Mouse (Mus musculus) liver, embryonic 16.5 days (tissue): ENCODE measurements around the gene Plekho2. TPM values are rescaled to one million over a fixed set of nuclear protein-coding genes. Genes with fewer than 3 reads are reported as not detected.

Experiments
- ATAC-seq: fragments of 200-750 bp; cut with Nextera tagmentation; 2 replicates; pipeline ENCODE4 v1.8.0; 2017; ENCODE audit warnings: low read depth, mild to moderate bottlenecking, moderate number of reproducible peaks, moderate library complexity
- H3K27ac ChIP-seq: fragments of 300-500 bp; sonication (generic); 2 replicates; pipeline ENCODE4 v1.5.1; 2014; ENCODE audit warnings: mild to moderate bottlenecking, low read length
- H3K27me3 ChIP-seq: fragments of 300-500 bp; sonication (generic); 2 replicates; pipeline ENCODE4 v1.6.1; 2014; ENCODE audit warnings: low read depth, low read length, mixed read lengths; ENCODE audit not compliant: control insufficient read depth, insufficient read depth
- H3K36me3 ChIP-seq: fragments of 300-500 bp; sonication (generic); 2 replicates; pipeline ENCODE4 v1.6.1; 2014; ENCODE audit warnings: mild to moderate bottlenecking; ENCODE audit not compliant: control insufficient read depth, insufficient read depth
- H3K4me1 ChIP-seq: fragments of 300-500 bp; sonication (generic); 2 replicates; pipeline ENCODE4 v1.6.1; 2014; ENCODE audit warnings: low read depth, low read length, mixed read lengths; ENCODE audit not compliant: control insufficient read depth
- H3K4me2 ChIP-seq: fragments of 300-500 bp; sonication (generic); 2 replicates; pipeline ENCODE4 v1.6.1; 2014; ENCODE audit warnings: low read depth, low read length, mixed read lengths
- H3K4me3 ChIP-seq: fragments of 300-500 bp; sonication (generic); 2 replicates; pipeline ENCODE4 v1.5.1; 2014; ENCODE audit warnings: low read depth, mild to moderate bottlenecking, low read length
- H3K9ac ChIP-seq: fragments of 300-500 bp; sonication (generic); 2 replicates; pipeline ENCODE4 v1.6.1; 2014; ENCODE audit warnings: low read depth, low read length
- H3K9me3 ChIP-seq: fragments of 300-500 bp; sonication (generic); replicated peaks from 2 replicates; pipeline ENCODE4 v1.6.1; 2016; ENCODE audit warnings: low read length; ENCODE audit not compliant: control insufficient read depth
- WGBS: fragments of 180-500 bp; shearing (Covaris S2); extraction: QIAGEN DNeasy Blood & Tissue Kit; methylation state at CpG from one replicate; pipeline ENCODE4 v1.1.7; 2014; ENCODE audit not compliant: insufficient replicate concordance; 5-methylcytosine and 5-hydroxymethylcytosine counted together
- polyA plus RNA-seq: library from polyadenylated mRNA; unstranded; fragments of >200 nt; fragmentation: Nextera tagmentation; extraction: Ambion mirVana; gene quantifications from 2 replicates; pipeline ENCODE4 v1.2.1, GENCODE M21; 2015

The Plekho2 gene
- polyA plus RNA-seq, 1 experiment from 2014 or later = 24.5 TPM

DNA sequence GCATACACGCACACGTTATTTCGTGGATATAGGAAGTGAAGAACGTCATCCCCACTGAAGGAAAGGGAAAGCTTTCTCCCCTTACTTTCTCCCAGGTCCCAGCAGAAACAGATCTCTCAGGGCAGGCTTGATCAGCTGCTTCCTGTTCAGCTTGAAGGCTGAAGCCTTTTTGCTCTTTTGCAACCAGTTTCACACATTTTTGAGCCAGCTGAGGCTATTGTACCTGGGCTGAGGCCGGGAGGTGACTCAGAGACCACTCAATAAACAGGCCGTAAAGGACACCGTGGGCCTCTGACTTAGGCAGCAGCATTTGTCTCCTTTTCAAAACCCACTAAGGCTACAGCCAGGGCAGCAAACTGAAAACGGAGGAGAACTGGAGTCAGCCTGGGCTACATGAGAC, 46.9 kb downstream of the Plekho2 start:
- Histone ChIP-seq H3K27ac (peak overlapping the region; percentile 39), H3K9ac (no peak overlapping the region)

DNA sequence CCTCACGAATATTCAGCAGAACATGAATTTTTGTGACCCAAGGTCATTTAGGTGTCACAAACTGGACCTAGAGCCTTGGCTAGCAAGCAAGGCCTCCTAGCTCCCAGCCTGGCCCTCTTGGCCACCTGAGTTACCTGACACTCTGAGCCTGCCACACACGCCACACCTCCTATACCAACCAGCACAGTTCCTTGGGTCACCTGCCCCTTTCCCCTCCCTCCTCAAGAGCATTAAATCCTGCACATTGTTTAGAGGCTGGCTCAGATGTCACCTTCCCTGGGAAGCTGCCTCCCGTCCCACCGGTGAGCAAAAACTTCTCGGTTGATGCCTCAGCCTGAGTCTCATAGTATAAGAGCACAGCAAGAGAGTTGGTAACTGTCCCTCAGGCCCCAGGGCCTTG, 48.6 kb downstream of the Plekho2 start:
- WGBS = 89% methylated on average over 5 of the region's 5 CpGs
- Histone ChIP-seq H3K4me3 (no peak overlapping the region), H3K27ac (no peak overlapping the region), H3K36me3 (no peaks in the 10 kb centered on the region), H3K4me1 (peaks cover 35% of the 10 kb centered on the region), H3K9ac (no peak overlapping the region), H3K27me3 (no peaks in the 10 kb centered on the region), H3K9me3 (no peaks in the 10 kb centered on the region), H3K4me2 (no peak overlapping the region)
- no peak for ATAC-seq

More for the DNA sequence above, 46.9 kb downstream of the Plekho2 start:
- no peak for ATAC-seq
- peaks cover 36% of the 10 kb centered on the region for H3K4me1 ChIP-seq
- no peaks in the 10 kb centered on the region for H3K27me3 ChIP-seq
- no peak overlapping the region for H3K4me2 ChIP-seq
- 44% methylated on average over 8 of the region's 8 CpGs for WGBS
- H3K9me3 ChIP-seq = no peaks in the 10 kb centered on the region
- H3K36me3 ChIP-seq = no peaks in the 10 kb centered on the region
- no peak overlapping the region for H3K4me3 ChIP-seq

DNA sequence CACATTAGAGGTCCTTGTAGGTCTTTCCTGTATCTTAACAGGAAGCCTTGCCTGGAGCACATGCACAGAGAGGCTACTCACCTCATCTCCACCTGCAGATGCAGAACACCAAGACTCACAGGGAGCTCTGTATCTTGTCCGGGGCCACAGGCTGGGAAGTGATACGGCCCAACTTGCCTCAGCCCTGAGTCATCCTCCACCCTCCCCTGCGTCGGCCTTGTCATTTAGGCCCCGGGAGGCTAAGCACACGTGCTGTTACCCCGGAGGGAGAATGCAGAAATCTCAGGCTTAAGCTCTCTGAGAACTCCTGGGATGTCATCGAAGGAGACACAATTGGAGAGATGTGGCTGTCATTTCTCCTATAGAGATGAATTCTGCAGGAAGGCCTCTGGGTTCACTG, 50.2 kb downstream of the Plekho2 start:
- Histone ChIP-seq H3K4me3 (no peak overlapping the region), H3K9ac (peak overlapping the region; percentile 27; the same call in 1 of the 2 replicates), H3K9me3 (no peaks in the 10 kb centered on the region), H3K27me3 (no peaks in the 10 kb centered on the region), H3K4me2 (peak overlapping the region; percentile 34), H3K27ac (peak overlapping the region; percentile 84), H3K4me1 (peaks cover 27% of the 10 kb centered on the region), H3K36me3 (no peaks in the 10 kb centered on the region)
- 36% methylated on average over 8 of the region's 8 CpGs for WGBS
- peak; percentile 87 for ATAC-seq

DNA sequence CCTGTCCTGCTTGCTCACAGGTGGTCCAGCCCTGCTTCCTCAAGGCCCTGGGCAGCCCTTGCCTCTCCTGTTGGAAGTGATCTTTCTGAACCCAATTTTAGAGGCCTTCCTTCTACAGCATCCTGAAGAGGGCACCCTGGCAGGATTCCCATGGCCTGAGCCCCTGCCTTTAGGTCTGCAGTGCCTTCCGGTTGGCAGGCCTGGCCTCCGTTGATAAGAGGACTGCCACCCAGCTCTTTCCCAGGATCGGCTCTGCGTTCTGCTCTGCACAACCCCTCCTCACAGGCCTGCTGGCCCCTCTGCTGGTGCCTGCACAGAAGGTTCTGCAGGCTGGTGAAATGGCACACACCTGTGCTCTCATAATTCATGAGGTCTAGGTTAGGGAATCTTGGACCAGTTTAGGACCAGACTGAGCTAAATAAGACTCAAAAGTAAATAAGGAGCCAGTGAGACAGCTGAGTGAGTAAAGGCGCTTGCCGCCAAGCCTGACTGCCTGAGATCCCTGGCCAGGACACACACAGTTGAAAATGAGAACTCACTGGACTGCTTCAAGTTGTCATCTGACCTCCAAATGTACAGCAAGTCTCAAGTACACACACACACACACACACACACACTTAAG, 51.3 kb downstream of the Plekho2 start:
- H3K9ac ChIP-seq = peak overlapping the region; percentile 25
- ATAC-seq = peak; percentile 89

DNA sequence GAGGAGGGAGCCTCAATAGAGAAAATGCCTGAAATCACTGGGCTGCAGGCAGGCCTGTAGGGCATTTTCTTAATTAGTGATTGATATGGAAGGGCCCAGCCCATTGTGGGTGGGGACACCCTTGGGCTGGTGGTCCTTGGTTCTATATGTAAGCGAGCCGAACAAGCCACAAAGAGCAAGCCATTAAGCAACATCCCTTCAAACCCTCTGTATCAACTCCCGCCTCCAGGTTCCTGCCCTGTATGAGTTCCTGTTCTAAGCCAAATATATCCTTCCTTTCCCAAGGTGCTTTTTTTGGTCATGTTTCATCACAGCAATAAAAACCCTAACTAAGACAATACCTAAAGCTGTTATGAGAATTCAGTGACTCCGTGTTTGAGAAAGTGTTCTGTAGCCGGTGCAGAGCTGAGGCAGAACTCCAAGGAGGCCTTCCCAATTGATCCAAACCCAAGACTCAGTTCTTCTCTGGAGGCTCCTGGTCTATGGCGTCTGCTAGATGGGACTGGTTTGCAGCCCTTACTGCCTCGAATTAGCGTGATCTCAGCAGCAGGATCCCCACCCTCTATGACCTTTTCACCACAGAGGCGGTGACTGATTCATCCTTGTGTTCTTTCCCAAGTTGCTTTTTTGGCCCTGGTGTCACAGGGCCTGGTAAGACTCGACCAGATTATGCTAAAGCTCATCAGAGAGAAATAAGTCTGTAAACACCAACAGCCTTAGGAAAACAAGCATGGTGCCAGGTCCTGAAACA, 54.2 kb downstream of the Plekho2 start:
- Histone ChIP-seq H3K27ac (no peak overlapping the region), H3K4me3 (no peak overlapping the region), H3K36me3 (no peaks in the 10 kb centered on the region), H3K9ac (no peak overlapping the region), H3K4me1 (peaks cover 29% of the 10 kb centered on the region), H3K4me2 (no peak overlapping the region), H3K27me3 (peaks cover 7% of the 10 kb centered on the region), H3K9me3 (no peaks in the 10 kb centered on the region)
- WGBS = 68% methylated on average over 10 of the region's 10 CpGs
- no peak for ATAC-seq

More for the DNA sequence above, 51.3 kb downstream of the Plekho2 start:
- Histone ChIP-seq H3K27ac (peak overlapping the region; percentile 84), H3K4me2 (peak overlapping the region; percentile 44), H3K36me3 (no peaks in the 10 kb centered on the region), H3K27me3 (no peaks in the 10 kb centered on the region), H3K4me1 (peaks cover 29% of the 10 kb centered on the region), H3K4me3 (no peak overlapping the region), H3K9me3 (no peaks in the 10 kb centered on the region)
- 28% methylated on average over 6 of the region's 6 CpGs for whole genome bisulfite sequencing

DNA sequence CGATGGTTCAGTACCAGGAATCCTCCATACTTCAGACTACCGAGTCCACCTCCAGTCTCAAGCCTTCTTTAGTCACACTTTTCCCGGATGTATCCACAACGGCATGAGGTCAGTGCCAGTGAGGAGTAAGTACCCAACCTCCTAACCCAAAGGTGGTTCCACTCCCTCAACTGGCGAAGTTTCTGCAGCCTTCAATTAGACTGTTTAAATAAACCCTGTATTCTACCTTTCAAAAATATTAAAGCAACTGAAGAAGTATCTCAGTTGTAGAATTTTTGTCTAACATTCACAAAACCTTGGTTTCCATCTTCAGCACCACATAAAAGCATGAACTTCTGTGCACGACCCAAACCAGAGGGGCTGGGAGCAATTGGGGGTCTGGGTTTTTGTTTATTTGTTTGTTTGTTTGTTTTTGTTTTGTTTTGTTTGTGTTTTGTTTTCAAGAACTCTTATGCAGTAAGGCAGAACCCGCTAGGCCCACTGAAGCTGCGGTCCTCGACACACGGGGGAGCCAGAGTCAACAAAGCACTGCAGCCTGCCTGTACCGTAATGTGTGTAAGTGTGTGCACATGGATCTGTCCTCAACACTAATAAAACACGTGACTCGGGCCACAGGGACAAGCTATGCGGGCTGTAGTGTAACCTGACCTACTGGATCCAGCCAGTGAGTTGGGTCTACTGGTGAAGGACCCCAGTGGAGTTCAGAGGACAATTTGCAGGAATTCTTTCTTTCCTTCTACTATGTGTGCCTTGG, 56.1 kb downstream of the Plekho2 start:
- Histone ChIP-seq H3K9me3 (no peaks in the 10 kb centered on the region), H3K36me3 (no peaks in the 10 kb centered on the region), H3K4me3 (no peak overlapping the region), H3K4me2 (no peak overlapping the region), H3K27ac (no peak overlapping the region), H3K27me3 (peaks cover 19% of the 10 kb centered on the region), H3K4me1 (peaks cover 14% of the 10 kb centered on the region), H3K9ac (no peak overlapping the region)
- 20% methylated on average over 14 of the region's 14 CpGs for WGBS
- ATAC-seq = peak; percentile 71

DNA sequence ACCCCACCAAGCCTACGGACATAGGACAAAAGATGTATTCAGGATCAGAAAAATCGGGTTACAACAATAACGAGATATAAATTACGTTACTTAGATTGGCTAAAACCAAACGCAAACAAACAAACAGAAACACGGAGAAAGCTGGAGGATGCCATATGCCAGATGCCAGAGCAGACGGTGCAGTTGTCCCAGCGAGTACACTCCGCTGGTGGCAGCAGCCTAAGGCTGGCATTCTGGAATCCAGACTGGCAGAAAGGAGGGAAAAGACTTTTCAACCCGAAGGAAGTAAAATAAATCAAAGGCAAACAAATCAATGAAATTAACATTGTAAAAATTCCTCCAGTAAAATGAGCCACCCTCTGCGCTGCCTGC, 59.3 kb downstream of the Plekho2 start:
- Histone ChIP-seq H3K4me2 (no peak overlapping the region), H3K27ac (no peak overlapping the region), H3K4me1 (peaks cover 3% of the 10 kb centered on the region), H3K36me3 (no peaks in the 10 kb centered on the region), H3K9me3 (no peaks in the 10 kb centered on the region), H3K9ac (no peak overlapping the region), H3K4me3 (no peak overlapping the region), H3K27me3 (peaks cover 19% of the 10 kb centered on the region)
- 35% methylated on average over 11 of the region's 11 CpGs for WGBS
- no peak for ATAC-seq

DNA sequence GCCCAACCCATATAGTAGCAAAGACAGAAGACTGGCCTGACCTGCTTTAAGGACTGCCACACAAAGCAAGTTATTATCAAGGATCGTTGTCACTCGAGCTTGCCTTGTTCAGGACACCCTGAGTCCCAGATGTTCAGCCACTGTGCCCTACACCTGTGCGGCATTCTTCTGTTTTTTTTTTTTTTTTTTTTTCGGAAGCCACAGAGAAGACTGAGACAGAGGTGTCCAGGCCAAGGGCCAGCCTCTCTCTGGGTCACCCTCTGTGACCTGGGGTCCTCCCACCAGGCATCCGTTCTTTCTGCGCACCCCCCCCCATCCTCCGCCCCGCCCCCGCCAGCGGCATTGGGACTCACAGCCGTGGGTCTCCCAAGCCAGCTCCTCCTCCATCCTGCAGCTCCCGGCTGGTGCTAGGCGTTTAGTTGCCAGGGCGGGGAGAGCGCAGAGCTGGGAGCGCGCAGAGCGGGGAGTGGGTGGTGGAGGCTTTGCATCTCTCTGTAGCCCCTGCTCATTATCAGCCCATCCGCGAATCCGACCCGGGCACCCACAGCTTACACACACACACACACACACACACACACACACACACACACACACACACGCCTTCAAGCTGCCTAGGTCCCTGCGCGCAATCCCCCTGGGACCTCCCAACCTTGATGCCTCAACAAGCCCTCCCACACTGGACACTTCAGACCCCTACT, 59.9 kb downstream of the Plekho2 start, which contains the start of gene Ankdd1a:
TSS of gene Ankdd1a (minus strand) at position 387 of the 698 bp plus-strand sequence.
- Histone ChIP-seq H3K9me3 (no peaks in the 10 kb centered on the region), H3K27me3 (peaks cover 19% of the 10 kb centered on the region), H3K4me2 (no peak within 1 kb of the TSS), H3K27ac (no peak within 1 kb of the TSS), H3K36me3 (no peaks in the 10 kb centered on the region), H3K4me1 (peaks cover 3% of the 10 kb centered on the region), H3K9ac (no peak within 1 kb of the TSS), H3K4me3 (no peak within 1 kb of the TSS)
- no peak for ATAC-seq
- WGBS = 27% methylated on average over 25 of the region's 25 CpGs
